Mouse (Mus musculus) layer of hippocampus, postnatal 14 days (tissue): ENCODE data around the gene Mog. TPM values are rescaled to one million over a fixed set of nuclear protein-coding genes. Genes with fewer than 3 reads are reported as not detected.
"Not testable (repeated sequence)": the region's sequence is repeated elsewhere in the genome, so short reads cannot be mapped to it uniquely, and the experiment has no call there.

ENCODE experiments used
- DNase-seq, 2 experiments: peaks; one replicate each; pipeline ENCODE4 v3.0.0; 2021 to 2022; ENCODE audit warnings: low spot score in 2 of 2, mixed read lengths in 1 of 2
- total RNA-seq, 2 experiments: library from RNA; stranded (reverse); gene quantifications; 2 replicates each; pipeline ENCODE4 v1.2.3; 2021

Gene Mog
- total RNA-seq, 2 experiments from 2014 or later: 56.9 to 66.4 TPM

DNA sequence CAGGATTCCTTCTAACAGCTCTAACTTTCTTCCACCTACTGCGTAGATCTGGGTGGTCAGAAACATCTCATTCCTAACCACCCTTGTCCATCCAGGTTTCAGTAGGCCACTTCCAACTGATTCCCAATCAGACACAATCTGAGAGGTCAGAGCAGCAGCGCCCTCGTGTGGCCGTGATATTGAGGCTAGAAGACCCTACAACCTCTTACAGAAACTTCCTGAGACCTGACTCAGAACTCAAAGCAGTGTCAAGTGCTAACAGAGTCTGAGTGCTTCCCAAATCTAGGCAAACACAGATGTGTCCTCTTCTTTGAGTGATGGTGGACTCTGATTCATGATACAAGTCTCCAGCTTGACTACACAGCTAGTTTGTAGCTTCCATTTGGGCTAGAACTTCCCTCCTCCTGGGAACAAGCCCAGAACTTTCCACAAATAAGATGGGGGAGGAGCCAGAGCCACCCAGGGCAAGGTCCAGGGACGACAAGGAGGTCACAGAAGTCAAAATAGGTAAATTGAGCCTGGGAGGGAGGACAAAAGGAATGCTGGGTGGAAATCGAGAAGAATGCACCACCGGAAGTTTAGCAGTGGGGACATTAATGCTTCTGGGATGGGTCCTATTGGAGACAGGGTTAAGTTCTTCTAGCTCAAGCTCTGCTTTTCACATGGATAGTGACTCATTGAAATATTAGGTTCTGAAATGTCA, 26.0 kb downstream of the Mog start:
- DNase-seq: peak; percentile 70 to 76

DNA sequence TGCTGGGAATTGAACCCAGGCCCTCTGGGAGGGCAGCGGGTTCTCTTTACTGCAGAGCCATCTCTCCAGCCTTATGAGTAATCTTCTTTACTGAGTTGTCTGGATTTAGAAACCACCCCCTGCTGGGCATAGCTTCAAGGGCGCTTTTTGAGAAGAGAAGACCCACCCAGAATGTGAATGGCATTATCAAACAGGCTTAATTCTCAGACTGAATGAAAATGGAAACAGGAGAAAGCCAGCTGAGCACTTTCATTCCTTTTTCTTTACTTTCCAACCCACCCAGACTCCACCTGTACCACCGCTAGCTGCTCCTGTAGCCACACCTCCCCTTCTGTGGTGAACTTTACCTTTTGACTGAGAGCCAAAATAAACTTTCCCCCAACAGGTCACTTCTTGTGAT, 27.8 kb downstream of the Mog start:
- DNase-seq: no peak

DNA sequence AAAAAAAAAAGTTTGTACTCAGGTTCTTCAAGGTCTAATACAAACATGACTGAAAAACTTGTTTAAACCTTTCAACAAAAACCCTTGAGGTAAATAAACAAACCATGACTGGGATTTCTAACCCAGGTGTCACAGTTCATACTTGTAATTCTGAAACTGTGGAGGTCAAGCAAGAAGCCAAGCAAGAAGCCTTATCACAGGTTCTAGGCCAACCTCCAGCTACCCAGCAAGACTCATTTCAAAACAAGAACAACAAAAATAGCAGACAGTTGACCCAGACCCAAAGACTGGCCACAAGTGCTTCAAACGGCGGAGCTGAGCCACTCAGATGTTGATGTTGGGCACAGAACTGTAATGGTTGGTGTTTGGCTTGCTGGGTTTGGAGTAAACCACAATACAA, 28.7 kb downstream of the Mog start:
- no peak for DNase-seq

DNA sequence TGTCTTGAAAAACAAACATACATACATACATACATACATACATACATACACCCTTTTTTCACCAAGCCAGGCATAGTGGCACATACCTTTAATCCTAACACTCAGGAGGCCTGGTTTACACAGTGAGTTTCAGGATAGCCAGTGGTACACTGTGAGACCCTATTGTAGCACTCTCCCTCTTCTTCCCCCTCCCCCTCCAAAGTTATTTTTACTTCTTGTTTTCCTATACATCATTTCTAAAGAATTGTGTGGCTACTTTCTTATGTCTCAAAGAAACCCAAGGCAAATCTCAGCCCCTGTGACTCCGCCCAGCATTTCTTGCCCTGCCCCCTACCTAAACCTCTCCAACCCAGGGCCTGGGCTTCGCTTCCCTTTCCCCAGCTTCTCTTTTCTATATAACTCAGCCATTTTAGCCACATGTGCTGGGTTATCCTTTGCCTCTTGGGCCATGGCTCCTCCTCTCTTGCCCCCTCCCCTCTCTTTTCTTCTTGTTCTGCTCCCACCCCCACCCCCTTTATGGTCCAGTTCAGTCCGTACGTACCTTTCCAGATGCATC, 29.4 kb downstream of the Mog start:
- DNase-seq: no peak

DNA sequence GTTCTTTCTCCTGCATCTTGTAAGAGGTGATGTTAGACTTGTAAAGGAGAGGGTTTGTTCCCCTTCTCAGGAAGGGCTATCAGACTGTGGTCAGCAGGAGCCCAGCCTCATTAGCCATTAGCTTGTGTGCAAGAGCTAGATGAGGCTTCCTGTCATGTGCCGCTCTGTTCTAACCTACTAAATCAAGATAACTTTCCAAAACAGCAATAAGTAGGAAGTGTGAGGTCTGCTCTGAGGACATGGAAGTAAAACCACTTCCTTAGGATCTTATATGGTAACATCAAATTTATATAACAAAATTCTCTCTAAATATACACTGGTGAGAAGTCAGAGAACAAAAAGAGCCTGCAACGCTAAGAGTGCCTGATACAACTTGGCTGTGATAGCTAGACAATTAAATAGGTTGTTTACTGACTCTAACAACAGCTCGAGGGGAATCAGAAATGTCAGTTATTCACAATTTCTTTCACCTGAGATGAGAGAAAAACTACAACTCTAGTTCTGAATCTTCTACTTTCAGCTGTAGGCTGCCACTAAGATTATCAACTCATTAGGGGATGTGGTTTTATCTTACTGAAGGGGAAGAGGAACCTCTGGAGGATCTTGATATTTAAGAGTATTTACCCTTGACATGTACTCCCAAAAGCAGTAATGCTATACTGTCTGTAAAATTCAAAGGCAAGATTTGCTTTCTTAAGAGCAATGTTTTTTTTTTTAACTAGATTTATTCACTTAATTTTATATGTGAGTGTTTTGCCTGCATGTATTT, 30.7 kb downstream of the Mog start:
- DNase-seq: no peak

DNA sequence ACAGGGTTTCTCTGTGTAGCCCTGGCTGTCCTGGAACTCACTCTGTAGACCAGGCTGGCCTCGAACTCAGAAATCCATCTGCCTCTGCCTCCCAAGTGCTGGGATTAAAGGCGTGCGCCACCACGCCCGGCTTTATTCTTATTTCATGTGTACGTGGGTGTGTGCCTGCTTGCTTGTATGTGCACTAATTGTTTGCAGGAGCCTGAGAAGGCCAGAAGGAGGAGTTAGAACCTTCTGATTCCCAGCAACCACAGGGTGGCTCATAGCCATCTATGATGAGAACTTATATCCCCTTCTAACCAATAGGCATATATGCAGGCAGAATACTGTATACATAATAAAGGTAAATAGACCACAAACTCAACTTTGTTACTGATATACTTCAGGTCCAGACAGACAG, 32.6 kb downstream of the Mog start:
- not testable (repeated sequence) for DNase-seq

DNA sequence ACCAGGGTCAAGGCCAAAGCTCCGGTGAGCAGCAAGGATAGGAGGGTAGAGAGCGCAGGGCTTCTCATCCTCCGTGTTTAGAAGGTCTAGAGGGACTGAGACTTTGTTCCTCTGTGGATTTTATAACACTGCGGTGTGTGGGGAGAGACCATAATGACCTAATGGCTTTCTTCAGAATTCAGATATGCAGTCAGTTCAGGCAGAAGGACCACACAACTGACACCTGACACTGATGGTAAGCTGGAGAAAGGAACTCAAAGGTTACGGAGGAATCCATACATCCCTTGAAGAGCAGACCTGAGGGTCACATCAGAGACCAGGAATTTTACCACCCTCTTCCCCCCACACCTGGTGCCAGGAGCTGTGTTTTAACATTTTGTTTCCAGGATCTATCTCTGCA, 33.8 kb downstream of the Mog start, which contains the start of gene H2-M5:
TSS of gene H2-M5 (minus strand) at position 101 of the 400 bp plus-strand sequence.
- DNase-seq: no peak

DNA sequence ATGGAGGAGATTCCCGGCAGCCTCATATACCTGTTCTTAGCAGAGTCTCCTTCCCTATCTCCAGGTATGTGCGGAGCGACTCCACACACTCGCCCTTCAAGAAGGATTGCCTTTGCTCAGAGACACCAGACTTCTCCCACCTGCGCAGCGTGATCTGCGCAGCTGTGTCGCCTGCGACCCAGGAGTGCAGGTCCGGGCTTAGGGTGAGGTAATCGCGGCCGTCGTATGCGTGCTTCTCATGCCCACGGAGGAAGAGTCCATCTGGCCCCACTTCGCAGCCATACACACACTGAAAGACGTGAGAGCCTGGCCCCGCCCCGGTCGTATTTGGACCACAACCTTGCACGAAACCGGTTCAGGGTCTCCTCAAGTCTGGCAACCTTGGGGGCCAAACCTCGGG, 34.7 kb downstream of the Mog start:
- no peak for DNase-seq

DNA sequence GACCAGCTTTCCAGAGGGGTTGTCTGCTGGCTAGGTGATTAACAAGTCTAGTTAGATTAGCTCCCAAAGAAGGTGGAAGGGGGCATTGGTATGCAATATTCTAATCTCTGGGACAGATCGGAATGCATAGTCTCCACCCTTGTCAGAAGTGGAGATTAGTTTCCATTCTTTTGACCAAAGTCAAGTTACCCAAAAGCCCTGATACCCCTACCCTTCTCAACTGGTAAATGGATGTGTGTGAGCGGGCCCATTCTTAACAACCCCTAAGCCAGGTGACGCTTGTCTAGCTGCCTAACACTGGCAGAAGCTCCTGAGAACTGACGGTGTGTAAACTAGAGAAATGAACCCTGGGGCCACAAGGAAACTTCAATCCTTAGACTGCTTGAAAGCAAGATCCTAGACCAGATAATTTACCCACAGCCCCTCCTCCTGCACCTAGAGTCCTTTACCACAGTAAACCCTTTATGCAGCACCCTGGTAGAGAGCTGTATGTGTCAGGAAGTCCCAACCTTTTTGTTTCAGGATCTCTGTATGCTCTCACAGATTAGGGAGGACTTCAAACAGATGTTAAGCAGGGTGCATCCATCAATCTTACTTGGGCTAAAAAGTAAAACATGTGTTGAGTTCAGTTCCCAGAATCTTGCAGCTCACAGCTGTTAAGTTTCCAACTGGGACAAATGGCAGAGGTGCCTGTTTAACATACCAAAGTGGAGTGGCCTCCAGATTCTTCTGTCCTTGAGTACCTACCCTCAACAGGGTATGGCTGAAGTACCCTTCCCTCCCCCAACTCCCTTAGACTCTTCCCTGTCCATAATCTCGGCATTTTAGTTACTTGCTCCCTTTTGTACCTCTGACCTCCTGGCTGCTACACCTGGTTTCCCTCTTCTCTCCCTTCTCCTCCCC, 40.7 kb downstream of the Mog start:
- DNase-seq: no peak

DNA sequence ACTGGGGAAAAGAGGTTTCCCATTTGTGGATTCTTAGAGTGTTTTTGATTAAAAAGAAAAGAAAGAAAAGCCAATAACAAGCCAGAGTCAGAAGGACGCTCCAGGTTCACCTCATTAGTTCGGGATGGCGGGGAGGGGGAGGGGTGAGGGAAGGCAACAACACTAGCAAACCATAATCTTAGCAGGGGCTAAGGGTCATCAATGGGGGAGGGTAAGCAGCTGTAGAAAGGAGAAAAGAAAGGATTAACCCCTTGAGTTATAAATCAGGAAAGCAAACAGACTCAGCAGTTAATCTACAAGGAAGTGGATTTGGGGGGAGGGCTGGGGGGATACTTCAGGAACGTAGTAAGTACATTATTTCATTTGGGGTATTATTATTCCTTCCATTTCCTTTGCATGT, 41.4 kb downstream of the Mog start:
- DNase-seq: no peak

DNA sequence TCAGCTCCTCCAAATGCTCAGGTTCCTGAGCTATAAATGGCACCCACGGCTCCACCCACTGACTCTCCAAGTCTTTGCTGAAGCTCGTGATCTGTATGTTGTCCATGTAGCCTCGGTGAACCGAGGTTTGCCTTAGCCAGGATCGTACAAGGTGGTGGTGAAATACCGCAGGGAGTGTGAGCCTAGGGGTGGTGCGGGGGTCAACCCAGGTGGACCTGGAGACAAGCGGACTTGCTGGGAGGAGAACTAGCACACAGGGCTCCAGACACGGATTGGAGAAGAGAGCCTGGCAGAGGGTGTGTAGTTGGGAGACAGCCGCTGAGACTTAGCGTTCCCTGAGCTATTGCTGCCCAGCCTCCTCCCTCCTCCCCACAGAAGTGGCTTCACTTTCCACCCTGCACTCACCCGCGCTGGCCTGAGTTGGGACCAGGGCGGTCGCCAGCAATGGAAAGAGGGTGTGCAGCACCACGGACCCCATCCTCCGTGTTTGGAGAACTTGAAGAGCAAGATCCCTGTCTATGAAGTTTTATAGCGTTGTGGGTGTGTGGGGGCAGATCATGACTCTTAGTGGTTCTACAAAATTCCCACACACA, 41.9 kb downstream of the Mog start, which contains the start of gene 2410137M14Rik:
TSS of gene 2410137M14Rik (minus strand) at position 17 of the 593 bp plus-strand sequence.
- no peak for DNase-seq

DNA sequence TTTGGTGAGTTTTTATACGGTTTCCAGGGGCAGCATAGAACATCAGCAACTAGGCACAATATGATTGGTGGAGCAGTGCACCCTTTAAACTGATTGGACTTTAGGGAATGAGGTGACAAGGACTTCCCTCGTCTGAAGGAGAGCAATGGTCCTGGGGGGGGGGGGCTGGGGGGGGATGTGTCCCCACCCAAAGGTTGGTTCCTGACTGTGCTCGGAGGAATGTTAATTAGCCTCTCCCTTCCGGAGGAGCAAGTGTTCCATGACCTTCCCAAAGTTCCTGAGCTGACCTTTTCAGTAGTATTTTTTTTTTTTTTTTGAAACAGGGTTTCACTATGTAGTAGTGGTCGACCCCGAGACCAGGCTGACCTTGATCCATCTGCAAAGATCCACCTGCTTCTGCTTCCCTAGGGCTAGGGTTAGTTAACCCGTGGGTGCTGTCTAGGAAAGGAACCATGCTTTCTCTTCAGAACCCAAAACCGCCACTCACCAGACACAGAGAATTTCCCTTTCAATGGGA, 49.9 kb downstream of the Mog start:
- DNase-seq: no peak

DNA sequence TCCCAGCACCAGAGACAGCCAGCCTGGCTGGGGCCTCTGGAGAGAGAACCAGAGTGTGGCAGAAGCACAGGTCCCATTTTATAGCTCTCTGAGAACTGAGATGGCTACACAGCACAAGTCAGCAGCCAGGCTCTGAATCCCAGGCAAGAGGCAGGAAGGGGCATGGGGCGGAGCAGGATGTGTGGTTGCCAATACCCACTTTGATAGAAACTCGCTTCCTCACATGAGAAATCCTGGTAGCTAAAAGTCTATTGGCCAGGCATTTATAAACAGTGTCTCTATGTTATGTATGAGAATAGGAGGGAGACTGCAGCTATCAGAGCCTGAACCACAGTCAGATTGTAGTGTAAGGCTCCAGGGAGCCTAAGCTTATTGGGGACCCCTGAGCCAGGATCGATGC, 50.4 kb downstream of the Mog start:
- DNase-seq: no peak

DNA sequence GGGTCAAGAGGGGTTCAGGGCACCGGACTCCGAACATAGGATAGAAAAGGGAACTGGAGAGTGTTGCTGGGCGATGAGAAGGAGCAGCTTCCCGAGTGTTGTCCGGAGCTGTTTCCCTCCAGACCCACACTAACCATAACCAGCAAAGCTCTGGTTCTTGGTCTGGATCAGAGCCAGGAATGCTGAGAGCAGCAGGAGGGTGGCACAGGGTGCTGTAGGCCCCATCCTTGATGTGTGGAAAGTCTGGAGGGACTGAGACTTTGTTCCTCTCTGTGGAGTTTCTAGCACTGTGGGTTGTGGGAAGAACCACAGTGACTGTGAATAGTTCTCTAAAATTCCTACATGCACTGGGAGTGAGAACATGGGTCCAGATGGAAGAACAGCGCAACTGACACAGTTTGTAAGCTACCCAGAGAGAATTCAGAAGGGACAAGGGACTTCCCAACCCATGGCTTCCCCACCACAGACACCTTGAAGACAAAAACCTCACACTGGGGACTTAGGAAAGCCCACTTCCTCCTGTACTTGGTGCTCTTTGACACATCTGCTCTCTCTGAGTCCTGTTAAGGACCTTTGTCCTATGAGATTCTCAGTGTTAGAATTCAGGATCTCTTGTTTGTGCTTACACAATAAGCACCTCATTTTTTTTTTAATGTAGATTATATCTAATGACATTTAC, 51.9 kb downstream of the Mog start:
- no peak for DNase-seq

DNA sequence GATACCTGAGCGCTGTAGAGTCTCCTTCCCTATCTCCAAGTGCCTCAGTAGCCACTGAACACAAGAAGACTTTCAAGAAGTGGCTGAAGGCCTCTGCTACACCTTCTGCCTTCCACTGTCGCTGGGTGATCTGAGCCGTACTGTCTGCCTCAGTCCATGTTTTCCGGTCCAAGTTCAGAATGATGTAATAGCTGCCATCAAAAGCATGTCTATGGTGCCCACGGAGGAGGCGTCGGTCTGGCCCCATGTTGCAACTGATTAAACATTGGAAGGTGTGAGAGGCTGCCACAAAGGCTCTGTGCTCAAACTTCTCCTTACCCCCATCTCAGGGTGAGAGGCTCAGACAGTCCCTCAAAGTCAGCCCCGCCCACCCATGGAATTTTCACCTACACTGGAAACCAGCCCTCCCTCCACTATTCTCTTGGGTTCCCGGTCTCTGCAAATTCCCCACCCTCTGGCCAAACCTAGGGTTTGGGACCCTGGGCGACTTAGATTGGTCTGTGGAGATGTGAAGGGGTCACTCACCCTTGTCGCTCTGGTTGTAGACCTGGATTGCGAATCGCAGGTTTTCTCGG, 52.8 kb downstream of the Mog start:
- no peak for DNase-seq

DNA sequence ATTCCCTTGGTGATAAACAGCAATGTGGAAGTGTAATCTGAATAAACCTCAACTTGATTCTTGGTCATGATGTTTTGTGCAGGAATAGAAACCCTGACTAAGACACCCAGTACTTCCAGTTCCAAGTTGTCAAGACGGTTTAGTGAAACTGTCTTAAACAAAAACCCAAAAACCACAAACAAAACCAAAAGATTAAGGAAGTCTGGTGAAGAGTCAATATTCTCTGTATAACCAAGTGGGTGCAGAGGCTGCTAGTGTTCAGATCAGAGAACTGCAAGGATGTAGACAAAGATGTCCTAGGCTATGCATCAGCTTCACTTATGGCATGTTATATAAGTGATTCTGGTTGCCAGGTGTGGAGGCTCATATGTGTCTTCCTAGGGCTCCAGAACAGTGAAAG, 56.3 kb downstream of the Mog start:
- no peak for DNase-seq

DNA sequence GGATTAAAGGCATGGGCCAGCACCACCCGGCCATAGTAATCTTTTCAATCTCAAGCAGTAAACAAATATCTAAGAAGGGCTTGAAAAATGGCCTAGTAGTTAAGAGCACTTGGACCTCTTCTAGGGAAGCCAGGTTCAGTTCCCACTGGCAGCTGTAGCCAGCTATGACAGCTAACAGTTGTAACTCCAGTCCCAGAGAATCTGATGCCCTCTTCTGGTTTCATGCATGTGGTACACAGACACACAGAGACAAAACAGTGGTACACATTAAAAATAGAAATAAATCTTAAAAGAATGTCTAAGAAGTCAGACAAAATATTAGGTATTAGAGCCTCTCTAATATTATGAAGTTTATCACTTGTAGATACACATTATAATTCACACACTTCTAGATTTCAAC, 62.1 kb downstream of the Mog start:
- DNase-seq: no peak
